Mouse (Mus musculus): ENCODE results near the gene Plcb1. TPM values are rescaled to one million over a fixed set of nuclear protein-coding genes. Genes with fewer than 3 reads are reported as not detected.

Plcb1 gene
- total RNA-seq, 1 experiment: 0.89 TPM

DNA sequence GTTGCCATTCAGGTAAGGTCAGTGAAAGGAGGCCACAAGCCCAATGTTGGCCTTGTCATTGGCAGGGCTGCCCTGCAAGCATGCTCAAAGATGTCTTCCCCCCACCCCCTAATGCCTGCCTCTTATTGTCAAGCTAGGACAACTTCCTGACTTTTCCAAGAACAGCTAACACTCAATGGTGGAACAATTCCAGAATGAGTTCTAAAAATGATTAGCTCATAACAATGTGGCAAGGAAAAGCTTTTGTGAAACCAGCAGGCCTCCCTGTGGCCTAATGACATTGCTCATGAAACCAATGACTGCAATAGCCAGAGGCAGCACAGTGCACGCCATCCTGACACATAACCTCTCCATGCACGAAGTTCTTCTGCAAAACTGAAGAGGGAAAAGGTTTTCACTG is 478.1 kb downstream of the Plcb1 start:
- Histone ChIP-seq H3K9me3 (ENCODE audit: control insufficient read depth, insufficient read depth, low read depth, low read length) (no peaks in the 10 kb centered on the region), H3K27ac (ENCODE audit: insufficient read depth, low read depth, low read length, poor library complexity, severe bottlenecking) (no peak overlapping the region), H3K36me3 (ENCODE audit: control insufficient read depth, insufficient read depth, low read length, poor library complexity, severe bottlenecking) (no peaks in the 10 kb centered on the region), H3K4me3 (ENCODE audit: insufficient read depth in 1 of 2, low read depth in 1 of 2, low read length in 2 of 2, poor library complexity in 1 of 2, severe bottlenecking in 1 of 2) (no peak overlapping the region), H3K4me1 (ENCODE audit: control insufficient read depth in 2 of 2, insufficient read depth in 2 of 2, low read length in 2 of 2, poor library complexity in 1 of 2) (no peaks in the 10 kb centered on the region), H3K9ac (ENCODE audit: insufficient read depth, low read depth, low read length, poor library complexity, severe bottlenecking) (no peak overlapping the region)
- DNase-seq (ENCODE audit: low read depth, low spot score): no peak
- TF ChIP-seq ZC3H11A (IDR thresholded peaks at IDR 0.05; ENCODE audit: borderline replicate concordance, low read depth, low read length) (no peak), ZNF384 (IDR thresholded peaks at IDR 0.05; ENCODE audit: low read depth, low read length) (no peak), MAFK (IDR thresholded peaks at IDR 0.05; ENCODE audit: insufficient read depth, low read depth, low read length) (no peak), HCFC1 (IDR thresholded peaks at IDR 0.05; ENCODE audit: borderline replicate concordance, insufficient read depth, low read length) (no peak), CHD2 (IDR thresholded peaks at IDR 0.05; ENCODE audit: low read depth, low read length) (no peak)
- in situ Hi-C loops (cut with MboI; ENCODE audit: low sequenced_read_pairs in 2 of 2, unreplicated experiment in 2 of 2): no loop called here

GRCm38 (mm10) chr2:135274949-135275348 is 489.1 kb downstream of the Plcb1 start:
- H3K4me3 ChIP-seq (ENCODE audit: insufficient read depth in 1 of 2, low read depth in 1 of 2, low read length in 2 of 2, poor library complexity in 1 of 2, severe bottlenecking in 1 of 2): no peak overlapping the region
- TF ChIP-seq ZC3H11A (IDR thresholded peaks at IDR 0.05; ENCODE audit: borderline replicate concordance, low read depth, low read length): no peak
- no peak for TF ChIP-seq HCFC1 (IDR thresholded peaks at IDR 0.05; ENCODE audit: borderline replicate concordance, insufficient read depth, low read length)
- H3K9me3 ChIP-seq (ENCODE audit: control insufficient read depth, insufficient read depth, low read depth, low read length): no peaks in the 10 kb centered on the region
- H3K36me3 ChIP-seq (ENCODE audit: control insufficient read depth, insufficient read depth, low read length, poor library complexity, severe bottlenecking): no peaks in the 10 kb centered on the region
- H3K9ac ChIP-seq (ENCODE audit: insufficient read depth, low read depth, low read length, poor library complexity, severe bottlenecking): no peak overlapping the region
- no peak overlapping the region for H3K27ac ChIP-seq (ENCODE audit: insufficient read depth, low read depth, low read length, poor library complexity, severe bottlenecking)
- no peaks in the 10 kb centered on the region for H3K4me1 ChIP-seq (ENCODE audit: control insufficient read depth in 2 of 2, insufficient read depth in 2 of 2, low read length in 2 of 2, poor library complexity in 1 of 2)
- in situ Hi-C loops (cut with MboI; ENCODE audit: low sequenced_read_pairs in 2 of 2, unreplicated experiment in 2 of 2): no loop called here
- DNase-seq (ENCODE audit: low read depth, low spot score): no peak

DNA sequence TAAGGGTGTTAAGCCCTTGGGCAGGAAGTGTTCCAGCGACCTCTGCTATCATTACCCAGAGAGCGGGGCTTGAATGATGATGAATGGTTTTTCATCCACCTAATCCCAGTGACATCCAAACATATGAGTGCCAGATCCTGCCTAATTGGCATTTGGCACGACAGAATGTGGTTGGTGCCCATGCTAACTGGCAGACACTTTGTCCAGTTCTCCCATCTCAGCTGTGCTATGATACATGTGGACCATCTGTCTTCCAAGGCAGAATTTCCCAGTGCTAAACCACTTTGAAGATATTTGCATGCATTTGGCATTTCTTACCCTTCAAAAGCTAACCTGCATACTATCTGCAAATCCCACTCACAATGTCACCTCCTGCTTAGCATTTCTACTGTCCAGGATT is 492.6 kb downstream of the Plcb1 start:
- in situ Hi-C loops (cut with MboI; ENCODE audit: low sequenced_read_pairs in 2 of 2, unreplicated experiment in 2 of 2): no loop called here
- TF ChIP-seq ZNF384 (IDR thresholded peaks at IDR 0.05; ENCODE audit: low read depth, low read length) (no peak), CHD2 (IDR thresholded peaks at IDR 0.05; ENCODE audit: low read depth, low read length) (no peak), HCFC1 (IDR thresholded peaks at IDR 0.05; ENCODE audit: borderline replicate concordance, insufficient read depth, low read length) (no peak), MAFK (IDR thresholded peaks at IDR 0.05; ENCODE audit: insufficient read depth, low read depth, low read length) (no peak), ZC3H11A (IDR thresholded peaks at IDR 0.05; ENCODE audit: borderline replicate concordance, low read depth, low read length) (no peak)

DNA sequence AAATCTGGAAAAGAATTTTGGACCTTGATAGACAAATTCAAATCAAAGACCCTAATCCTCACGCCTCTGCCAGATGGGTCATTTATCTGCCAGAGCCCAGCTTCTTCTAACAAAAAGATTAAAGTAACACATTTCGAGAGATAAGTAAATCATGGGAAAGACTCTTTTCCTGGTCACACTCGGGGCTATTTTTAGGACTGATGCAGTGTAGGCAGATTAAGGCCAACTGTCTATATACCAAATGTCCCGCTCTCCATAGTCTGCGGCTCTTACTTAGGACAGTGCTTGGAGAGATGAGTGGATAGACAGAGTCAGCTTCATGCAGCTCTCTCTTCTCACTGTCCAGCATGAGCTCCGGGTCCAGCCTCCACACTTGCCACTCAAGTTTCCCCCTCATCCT is 493.2 kb downstream of the Plcb1 start:
- in situ Hi-C loops (cut with MboI; ENCODE audit: low sequenced_read_pairs in 2 of 2, unreplicated experiment in 2 of 2): no loop called here
- no peak overlapping the region for H3K4me3 ChIP-seq (ENCODE audit: insufficient read depth in 1 of 2, low read depth in 1 of 2, low read length in 2 of 2, poor library complexity in 1 of 2, severe bottlenecking in 1 of 2)
- TF ChIP-seq ZNF384 (IDR thresholded peaks at IDR 0.05; ENCODE audit: low read depth, low read length): no peak
- TF ChIP-seq HCFC1 (IDR thresholded peaks at IDR 0.05; ENCODE audit: borderline replicate concordance, insufficient read depth, low read length): no peak
- TF ChIP-seq CHD2 (IDR thresholded peaks at IDR 0.05; ENCODE audit: low read depth, low read length): no peak
- no peak for TF ChIP-seq ZC3H11A (IDR thresholded peaks at IDR 0.05; ENCODE audit: borderline replicate concordance, low read depth, low read length)
- TF ChIP-seq MAFK (IDR thresholded peaks at IDR 0.05; ENCODE audit: insufficient read depth, low read depth, low read length): no peak
- DNase-seq (ENCODE audit: low read depth, low spot score): no peak
- no peaks in the 10 kb centered on the region for H3K4me1 ChIP-seq (ENCODE audit: control insufficient read depth in 2 of 2, insufficient read depth in 2 of 2, low read length in 2 of 2, poor library complexity in 1 of 2)
- H3K36me3 ChIP-seq (ENCODE audit: control insufficient read depth, insufficient read depth, low read length, poor library complexity, severe bottlenecking): no peaks in the 10 kb centered on the region
- H3K9ac ChIP-seq (ENCODE audit: insufficient read depth, low read depth, low read length, poor library complexity, severe bottlenecking): no peak overlapping the region
- H3K27ac ChIP-seq (ENCODE audit: insufficient read depth, low read depth, low read length, poor library complexity, severe bottlenecking): no peak overlapping the region
- H3K9me3 ChIP-seq (ENCODE audit: control insufficient read depth, insufficient read depth, low read depth, low read length): no peaks in the 10 kb centered on the region

More for the DNA sequence above, 492.6 kb downstream of the Plcb1 start:
- no peaks in the 10 kb centered on the region for H3K4me1 ChIP-seq (ENCODE audit: control insufficient read depth in 2 of 2, insufficient read depth in 2 of 2, low read length in 2 of 2, poor library complexity in 1 of 2)
- no peak for DNase-seq (ENCODE audit: low read depth, low spot score)
- H3K4me3 ChIP-seq (ENCODE audit: insufficient read depth in 1 of 2, low read depth in 1 of 2, low read length in 2 of 2, poor library complexity in 1 of 2, severe bottlenecking in 1 of 2): no peak overlapping the region
- H3K36me3 ChIP-seq (ENCODE audit: control insufficient read depth, insufficient read depth, low read length, poor library complexity, severe bottlenecking): no peaks in the 10 kb centered on the region
- no peak overlapping the region for H3K9ac ChIP-seq (ENCODE audit: insufficient read depth, low read depth, low read length, poor library complexity, severe bottlenecking)
- no peak overlapping the region for H3K27ac ChIP-seq (ENCODE audit: insufficient read depth, low read depth, low read length, poor library complexity, severe bottlenecking)
- no peaks in the 10 kb centered on the region for H3K9me3 ChIP-seq (ENCODE audit: control insufficient read depth, insufficient read depth, low read depth, low read length)

DNA sequence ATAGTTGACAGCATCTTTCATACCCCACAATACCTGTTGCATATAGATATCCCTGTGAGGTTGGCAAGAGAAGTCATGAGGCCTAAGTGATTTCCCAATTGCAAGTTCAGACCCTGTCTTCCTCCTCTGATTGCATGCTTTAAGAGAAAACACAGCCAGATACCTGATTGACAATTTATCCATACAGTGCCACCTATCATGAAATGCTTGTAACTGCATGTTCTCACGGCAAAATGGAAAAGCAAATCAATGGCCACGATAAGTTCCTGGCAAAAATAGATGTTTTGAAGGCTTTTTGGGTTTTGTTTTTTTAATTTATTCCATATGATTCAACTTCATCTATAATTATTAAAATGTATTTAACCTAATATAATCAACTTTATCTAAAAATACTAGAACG is 497.9 kb downstream of the Plcb1 start:
- Histone ChIP-seq H3K9ac (ENCODE audit: insufficient read depth, low read depth, low read length, poor library complexity, severe bottlenecking) (no peak overlapping the region), H3K36me3 (ENCODE audit: control insufficient read depth, insufficient read depth, low read length, poor library complexity, severe bottlenecking) (no peaks in the 10 kb centered on the region), H3K27ac (ENCODE audit: insufficient read depth, low read depth, low read length, poor library complexity, severe bottlenecking) (no peak overlapping the region), H3K4me1 (ENCODE audit: control insufficient read depth in 2 of 2, insufficient read depth in 2 of 2, low read length in 2 of 2, poor library complexity in 1 of 2) (no peaks in the 10 kb centered on the region), H3K9me3 (ENCODE audit: control insufficient read depth, insufficient read depth, low read depth, low read length) (no peaks in the 10 kb centered on the region), H3K4me3 (ENCODE audit: insufficient read depth in 1 of 2, low read depth in 1 of 2, low read length in 2 of 2, poor library complexity in 1 of 2, severe bottlenecking in 1 of 2) (no peak overlapping the region)
- in situ Hi-C loops (cut with MboI; ENCODE audit: low sequenced_read_pairs in 2 of 2, unreplicated experiment in 2 of 2): no loop called here
- TF ChIP-seq ZNF384 (IDR thresholded peaks at IDR 0.05; ENCODE audit: low read depth, low read length) (no peak), HCFC1 (IDR thresholded peaks at IDR 0.05; ENCODE audit: borderline replicate concordance, insufficient read depth, low read length) (no peak), ZC3H11A (IDR thresholded peaks at IDR 0.05; ENCODE audit: borderline replicate concordance, low read depth, low read length) (no peak), CHD2 (IDR thresholded peaks at IDR 0.05; ENCODE audit: low read depth, low read length) (no peak), MAFK (IDR thresholded peaks at IDR 0.05; ENCODE audit: insufficient read depth, low read depth, low read length) (no peak)
- peak; percentile 6 for DNase-seq (ENCODE audit: low read depth, low spot score)
